Comparison of ENCODE assay signal across 11 mouse cellular contexts in the genomic region with DNA sequence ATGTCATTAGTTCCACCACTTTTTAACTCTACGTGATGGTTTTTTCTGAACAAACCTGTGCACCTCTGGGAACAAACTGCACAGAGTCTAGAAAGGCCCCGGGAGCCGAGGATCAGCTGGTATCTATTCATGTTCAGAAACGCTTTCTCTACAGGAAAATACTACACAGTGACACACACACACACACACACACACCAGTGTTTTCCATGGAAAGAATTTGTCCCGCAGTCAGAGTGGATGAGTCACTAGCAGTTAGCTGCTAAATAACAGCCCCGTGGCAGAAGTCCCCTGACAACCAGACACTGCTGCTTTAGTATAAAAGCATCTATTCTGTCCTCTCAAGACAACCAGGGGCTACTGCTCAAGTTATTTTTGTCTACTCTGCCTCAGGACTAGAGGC.
DNase-seq lines count a peak whose midpoint lies in the region; ATAC-seq lines count a peak whose summit lies in the region.
"Had no signal": no experiment of that assay in that cellular context is flagged by ENCODE, and none has a peak within 500 bp of the region (broad histone marks: within the 10 kb centered on the region; RNA-seq: fewer than 3 reads in every experiment).

No protein-coding gene starts in this region.

- no peak overlapping the region for H3K9ac ChIP-seq in midbrain, embryonic 13.5 days (replicated peaks)
- H3K9ac ChIP-seq in midbrain, embryonic 14.5 days (replicated peaks; ENCODE audit: low read length): no peak overlapping the region
- H3K9ac ChIP-seq: forebrain, embryonic 13.5 days; lung, embryonic 15.5 days had no signal

- intact Hi-C loops in gastrocnemius, postnatal 36 days (cut with DNase I): no loop called here

- 26% methylated on average over 6 of the region's 6 CpGs for WGBS in midbrain, embryonic 13.5 days
- WGBS in midbrain, embryonic 10.5 days: 63% methylated on average over 6 of the region's 6 CpGs
- 18% methylated on average over 6 of the region's 6 CpGs for WGBS in midbrain, embryonic 14.5 days

- peak overlapping the region; percentile 54; the same call in 1 of the 2 replicates for H3K27ac ChIP-seq in midbrain, embryonic 13.5 days
- no peak overlapping the region for H3K27ac ChIP-seq in midbrain, embryonic 10.5 days (replicated peaks)
- H3K27ac ChIP-seq in brown adipose tissue, adult 24 weeks (replicated peaks; ENCODE audit: low read depth, low read length): peak overlapping the region; percentile 35
- 0 out of 2 replicates have a peak overlapping the region, but pooled peaks have one; percentile 47 for H3K27ac ChIP-seq in midbrain, embryonic 14.5 days (replicated peaks; ENCODE audit: low read depth, low read length)
- H3K27ac ChIP-seq: forebrain, embryonic 13.5 days; lung, embryonic 15.5 days had no signal

- H3K36me3 ChIP-seq in midbrain, embryonic 13.5 days: no peaks in the 10 kb centered on the region
- no peaks in the 10 kb centered on the region for H3K36me3 ChIP-seq in midbrain, embryonic 10.5 days
- no peaks in the 10 kb centered on the region for H3K36me3 ChIP-seq in midbrain, embryonic 14.5 days (ENCODE audit: control insufficient read depth, insufficient read depth, low read length)
- H3K36me3 ChIP-seq: lung, embryonic 15.5 days had no signal

- H3K9me3 ChIP-seq in midbrain, embryonic 13.5 days: no peaks in the 10 kb centered on the region
- no peaks in the 10 kb centered on the region for H3K9me3 ChIP-seq in midbrain, embryonic 10.5 days (replicated peaks)
- H3K9me3 ChIP-seq in midbrain, embryonic 14.5 days (ENCODE audit: control insufficient read depth, low read length): no peaks in the 10 kb centered on the region
- H3K9me3 ChIP-seq: forebrain, embryonic 13.5 days; lung, embryonic 15.5 days had no signal

- peak; percentile 16 for DNase-seq in gastrocnemius, postnatal 10 days
- DNase-seq in gastrocnemius, postnatal 36 days: no peak
- DNase-seq in midbrain, embryonic 10.5 days (ENCODE audit: low spot score): no peak
- DNase-seq in midbrain, embryonic 14.5 days: peak; percentile 57
- DNase-seq in cerebellum, postnatal 4 days (ENCODE audit: low spot score in 2 of 2): no peak
- no peak for DNase-seq in urinary bladder, postnatal 10 days (ENCODE audit: low spot score)
- DNase-seq: thymus, postnatal 14 days had no signal

- peaks cover 37% of the 10 kb centered on the region for H3K4me1 ChIP-seq in midbrain, embryonic 13.5 days (replicated peaks)
- H3K4me1 ChIP-seq in midbrain, embryonic 10.5 days: peaks cover 49% of the 10 kb centered on the region
- peaks cover 41% of the 10 kb centered on the region for H3K4me1 ChIP-seq in brown adipose tissue, adult 24 weeks (ENCODE audit: control insufficient read depth, insufficient read depth, insufficient read length, low read length)
- H3K4me1 ChIP-seq in midbrain, embryonic 14.5 days (ENCODE audit: control insufficient read depth, insufficient read depth, low read length): peaks cover 29% of the 10 kb centered on the region

- no peak overlapping the region for H3K4me3 ChIP-seq in midbrain, embryonic 13.5 days (replicated peaks)
- no peak overlapping the region for H3K4me3 ChIP-seq in midbrain, embryonic 10.5 days
- no peak overlapping the region for H3K4me3 ChIP-seq in brown adipose tissue, adult 24 weeks (ENCODE audit: insufficient read depth, low read depth, low read length)
- no peak overlapping the region for H3K4me3 ChIP-seq in midbrain, embryonic 14.5 days (replicated peaks; ENCODE audit: low read depth, low read length)
- H3K4me3 ChIP-seq: forebrain, embryonic 13.5 days; lung, embryonic 15.5 days had no signal

- peak; percentile 8; the same call in 1 of the 2 replicates for ATAC-seq in midbrain, embryonic 13.5 days
- no peak for ATAC-seq in midbrain, embryonic 14.5 days (ENCODE audit: low FRiP score, low TSS enrichment)
- ATAC-seq: forebrain, embryonic 13.5 days had no signal

- H3K4me2 ChIP-seq in midbrain, embryonic 13.5 days (replicated peaks): no peak overlapping the region
- no peak overlapping the region for H3K4me2 ChIP-seq in midbrain, embryonic 14.5 days (ENCODE audit: low read length)
- H3K4me2 ChIP-seq: forebrain, embryonic 13.5 days; lung, embryonic 15.5 days had no signal

- peaks cover 21% of the 10 kb centered on the region for H3K27me3 ChIP-seq in midbrain, embryonic 13.5 days
- H3K27me3 ChIP-seq in midbrain, embryonic 10.5 days (ENCODE audit: low read depth, poor library complexity, severe bottlenecking): peaks cover 43% of the 10 kb centered on the region
- H3K27me3 ChIP-seq in midbrain, embryonic 14.5 days (ENCODE audit: control insufficient read depth, insufficient read depth, low read length): no peaks in the 10 kb centered on the region; the same call in 1 of the 2 replicates

Comparison
In these comparisons a context has a peak if more than half of its experiments do, and no peak if none do; other contexts are left out.
1. DNase-seq: peak in gastrocnemius, postnatal 10 days (single experiment) and midbrain, embryonic 14.5 days (single experiment); none in gastrocnemius, postnatal 36 days (0 of 2), midbrain, embryonic 10.5 days (single experiment), cerebellum, postnatal 4 days (0 of 2) and urinary bladder, postnatal 10 days (single experiment).